Mouse (Mus musculus): Measurements from ENCODE around the gene Camta1. TPM values are rescaled to one million over a fixed set of nuclear protein-coding genes. Genes with fewer than 3 reads are reported as not detected.

Gene Camta1
- total RNA-seq, 2 experiments from 2014 or later, result 40.1 to 77.9 TPM

DNA sequence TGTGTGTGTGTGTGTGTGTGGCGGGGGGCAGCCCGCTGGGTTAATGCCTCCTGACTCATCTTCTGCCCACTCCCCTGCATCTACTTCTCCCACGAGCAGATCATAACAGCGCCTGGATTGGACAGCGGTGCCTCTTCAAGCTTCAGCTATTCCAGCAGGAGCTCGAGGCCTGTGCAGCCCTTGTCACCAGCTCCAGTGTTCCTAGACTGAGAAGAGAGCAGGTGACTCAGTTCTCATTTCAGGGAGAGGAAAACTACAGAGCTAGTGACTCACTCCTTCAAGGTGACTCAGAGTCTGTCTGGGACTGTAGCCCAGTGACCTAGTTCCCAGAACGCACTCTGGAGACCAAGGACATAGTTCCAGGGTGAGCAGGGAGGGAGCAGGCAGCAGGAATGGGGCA, 522.3 kb downstream of the Camta1 start:
- no peak for ATAC-seq (replicated peaks; ENCODE audit: poor library complexity)

DNA sequence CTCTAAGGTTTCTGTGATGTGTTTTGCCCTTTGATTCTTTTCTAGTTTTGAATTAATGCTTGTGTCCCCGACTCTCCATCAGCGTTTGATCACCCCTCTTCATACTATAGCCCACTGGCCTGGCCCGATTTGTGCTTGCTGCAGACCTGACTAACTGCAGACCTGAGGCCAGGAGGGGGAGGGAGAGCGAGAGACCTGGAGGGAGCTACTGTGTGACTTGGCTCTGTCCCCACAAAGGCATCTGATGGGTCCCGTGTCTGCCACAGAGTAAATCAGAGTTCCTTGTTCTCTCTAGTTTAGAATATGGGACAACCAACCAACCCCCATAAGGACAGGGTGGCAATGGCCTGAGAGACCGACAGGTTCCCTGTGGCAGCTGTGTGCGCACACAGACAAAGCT, 522.7 kb downstream of the Camta1 start:
- no peak for ATAC-seq (replicated peaks; ENCODE audit: poor library complexity)

DNA sequence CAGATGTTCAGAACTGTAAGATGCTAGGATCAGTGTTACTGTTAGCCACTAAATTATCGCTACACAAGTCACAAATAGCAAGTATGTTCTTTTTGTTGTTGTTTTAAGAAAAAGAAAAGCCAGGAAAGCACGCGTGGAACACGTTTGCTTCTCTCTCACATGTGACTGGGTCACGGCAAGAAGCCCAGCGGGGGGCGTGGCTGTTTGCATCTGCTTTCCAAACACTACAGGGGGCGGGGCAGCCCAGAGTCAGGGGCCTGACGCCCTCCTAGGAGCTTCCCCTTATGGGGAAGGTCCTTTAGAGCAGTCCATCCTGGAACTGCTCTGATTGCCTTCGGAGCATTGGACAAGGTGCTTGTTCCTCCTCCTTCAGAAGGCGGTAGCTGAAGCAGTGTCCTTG, 524.1 kb downstream of the Camta1 start:
- ATAC-seq (replicated peaks; ENCODE audit: poor library complexity), result no peak

DNA sequence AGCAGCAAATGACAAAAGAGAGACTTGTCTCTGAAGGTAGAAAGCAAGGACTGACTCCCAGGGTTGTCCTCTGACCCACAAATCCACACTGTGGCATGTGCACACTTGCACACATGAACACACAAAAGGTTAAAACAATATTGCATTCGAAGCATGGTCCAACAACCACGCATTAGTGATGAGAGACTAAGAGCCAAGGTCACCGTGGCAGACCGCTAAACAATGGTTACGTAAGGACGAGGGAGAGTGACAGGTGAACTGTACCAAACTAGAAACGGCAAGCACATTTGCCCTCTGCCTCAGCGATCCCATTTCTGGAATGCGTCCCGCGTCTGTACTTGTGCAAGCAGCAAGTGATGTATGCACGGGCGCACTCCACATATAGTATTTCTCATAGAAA, 525.3 kb downstream of the Camta1 start:
- ATAC-seq (replicated peaks; ENCODE audit: poor library complexity), result no peak

DNA sequence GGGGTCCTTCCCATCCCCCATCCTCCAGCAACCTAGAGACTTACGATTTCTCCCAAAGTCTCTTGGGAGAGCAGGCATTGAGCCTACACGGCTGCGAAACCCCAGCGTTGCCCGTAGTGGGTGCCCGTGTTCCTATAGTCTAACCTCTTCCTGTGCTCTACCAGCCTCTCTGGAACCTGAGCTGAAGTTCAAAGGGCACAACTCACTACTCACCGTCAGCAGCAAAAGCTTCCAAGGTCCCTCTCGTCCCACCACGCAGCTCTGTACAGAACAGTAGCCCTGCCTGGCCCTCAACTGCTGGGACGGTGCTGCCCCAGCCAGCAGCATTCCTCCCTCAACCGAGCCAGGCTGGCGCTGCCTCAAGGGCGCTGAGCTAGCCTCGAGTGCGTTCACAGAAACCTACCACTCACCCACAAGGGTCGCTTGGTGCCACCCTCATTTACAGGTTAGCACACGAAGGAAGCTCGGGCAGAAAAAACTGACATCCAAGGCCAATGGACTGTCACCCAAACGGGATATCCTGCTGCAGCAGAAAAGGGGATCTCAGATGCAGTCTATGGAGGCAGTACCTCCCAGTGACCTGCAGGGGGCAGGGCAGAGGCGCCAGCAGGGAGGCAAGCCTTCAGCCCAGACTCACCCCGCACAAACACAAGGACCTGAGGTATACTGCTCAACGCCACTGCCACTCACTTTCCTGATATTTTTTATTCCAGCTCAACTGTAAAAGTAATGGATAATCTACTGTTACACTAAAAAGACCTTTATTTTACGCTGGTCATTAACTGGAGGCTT, 526.5 kb downstream of the Camta1 start:
- ATAC-seq (replicated peaks; ENCODE audit: poor library complexity), result peak; percentile 84

DNA sequence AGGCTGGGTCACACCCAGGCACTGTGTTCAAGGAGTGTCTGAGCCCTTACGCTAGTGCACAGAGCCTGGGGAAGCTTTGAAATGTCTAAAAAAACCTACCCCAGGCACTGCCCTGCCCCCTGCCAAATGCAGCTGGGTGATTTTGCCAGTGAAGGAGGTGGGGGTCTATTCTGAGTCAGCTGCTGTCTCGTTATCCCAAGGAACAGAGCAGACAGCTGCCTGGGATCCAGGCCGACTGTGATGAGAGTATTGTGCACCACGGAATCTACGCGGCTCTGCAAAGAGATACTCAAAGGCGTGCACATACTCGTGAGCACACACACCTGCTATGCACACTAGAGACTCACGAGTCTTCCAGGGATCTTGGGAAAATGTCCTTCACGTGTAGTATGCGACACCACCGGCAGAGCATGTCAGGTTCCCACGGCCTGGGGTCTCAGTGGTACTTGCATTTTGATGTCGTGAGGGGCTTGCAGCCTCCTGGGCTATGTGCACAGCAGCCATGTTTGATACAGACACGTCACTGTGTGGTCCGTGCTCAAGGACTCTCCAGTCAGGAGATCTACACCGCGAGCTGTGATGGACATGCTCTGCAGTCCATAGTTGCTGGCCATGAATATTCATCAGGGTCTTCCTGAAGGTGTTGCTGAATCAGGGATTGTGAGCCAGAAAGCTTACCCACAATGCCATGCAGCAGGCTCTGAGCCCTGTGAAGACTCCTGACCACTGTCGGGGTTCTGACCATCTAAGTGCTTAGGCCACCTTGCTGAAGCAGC, 529.4 kb downstream of the Camta1 start:
- no peak for ATAC-seq (replicated peaks; ENCODE audit: poor library complexity)

DNA sequence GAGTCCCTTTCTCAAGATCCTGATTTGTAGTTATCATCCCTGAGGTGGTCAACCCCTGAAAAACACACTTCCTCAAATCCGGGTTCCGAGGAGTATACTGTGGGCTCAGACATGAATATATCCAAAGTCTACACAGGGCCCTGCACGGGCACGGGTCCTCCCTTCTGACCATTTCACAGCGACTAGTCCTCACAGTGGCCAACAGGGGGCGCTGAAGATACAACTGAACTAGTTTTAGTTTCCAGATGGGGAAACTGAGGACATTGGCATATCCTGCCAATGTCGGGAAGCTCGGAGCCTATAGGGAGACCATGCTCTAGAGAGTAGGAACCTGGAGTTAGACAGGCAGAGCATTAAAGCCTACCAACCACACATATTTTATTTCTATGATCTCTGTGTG, 530.7 kb downstream of the Camta1 start:
- ATAC-seq (replicated peaks; ENCODE audit: poor library complexity), result no peak

DNA sequence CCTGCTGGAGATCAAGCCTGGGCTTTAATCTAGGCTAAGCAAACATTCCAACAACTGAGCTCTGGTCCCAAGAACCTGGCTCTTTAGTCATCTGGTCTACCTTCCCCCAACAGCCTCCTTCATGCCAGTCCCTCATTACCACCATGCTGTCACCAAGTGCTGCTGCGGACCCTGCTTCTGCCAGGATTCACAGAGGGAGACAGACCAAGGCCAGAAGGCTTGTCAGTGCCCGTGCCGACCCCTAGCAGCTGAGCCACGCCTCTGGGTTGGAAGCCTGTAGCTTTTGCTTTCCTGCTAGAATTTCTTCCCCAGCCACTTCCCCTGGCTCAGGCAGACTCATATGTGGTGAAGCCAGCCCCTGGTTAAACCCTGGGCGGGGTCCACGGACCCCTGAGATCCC, 533.6 kb downstream of the Camta1 start:
- no peak for ATAC-seq (replicated peaks; ENCODE audit: poor library complexity)

DNA sequence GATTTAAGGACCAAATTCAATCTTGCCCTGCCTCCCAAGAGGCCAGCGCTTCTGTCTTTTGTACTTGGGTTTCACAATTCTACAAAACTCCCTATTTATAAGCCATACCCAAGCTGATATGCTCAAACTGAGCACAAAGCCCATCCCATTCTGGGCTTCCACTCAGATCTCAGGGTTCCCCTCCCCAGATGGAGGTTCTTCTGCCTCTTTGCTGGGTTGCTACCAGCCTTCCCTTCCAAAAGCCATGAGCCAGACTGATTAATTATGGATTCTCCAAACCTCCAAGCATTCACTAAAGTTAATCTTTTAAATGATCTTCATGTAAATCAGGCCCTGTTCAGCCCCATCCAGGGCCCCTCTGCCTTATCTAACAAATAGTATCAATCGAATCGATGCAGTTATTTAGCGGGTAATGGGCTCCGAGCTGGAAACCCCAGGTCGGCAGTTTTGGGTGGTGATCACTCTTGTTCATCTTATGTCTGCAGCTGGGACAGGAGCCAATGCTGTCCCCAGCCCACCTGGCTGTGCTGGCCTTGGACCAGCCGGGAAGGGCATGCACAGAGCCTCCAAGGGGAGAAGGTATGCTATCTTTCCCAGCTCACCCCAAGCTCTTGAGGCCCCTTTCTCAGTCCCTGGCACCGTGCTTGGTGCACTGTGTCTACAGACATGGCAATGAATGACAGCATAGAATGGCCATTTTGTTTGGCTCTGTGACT, 534.5 kb downstream of the Camta1 start:
- ATAC-seq (replicated peaks; ENCODE audit: poor library complexity), result no peak

DNA sequence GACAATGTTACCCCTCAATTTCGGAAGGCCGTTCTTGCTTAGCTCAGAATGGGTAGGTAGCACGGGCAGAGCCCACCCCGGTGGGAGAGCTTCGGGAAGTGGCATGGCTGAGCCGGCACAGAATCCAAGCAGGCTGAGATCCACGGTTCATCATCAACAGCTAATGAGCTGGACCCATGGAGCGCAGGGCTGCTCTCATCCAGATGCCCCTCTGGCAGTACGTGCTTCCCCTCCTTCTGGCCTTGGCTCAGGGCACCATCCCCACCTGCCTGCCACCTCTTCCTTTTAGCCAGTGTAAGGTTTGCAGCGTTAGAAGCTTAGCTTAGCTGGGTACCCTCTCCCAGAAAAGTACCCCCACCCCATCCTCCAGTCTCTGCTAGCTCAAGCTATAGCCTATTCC, 545.2 kb downstream of the Camta1 start:
- ATAC-seq (replicated peaks; ENCODE audit: poor library complexity), result no peak

DNA sequence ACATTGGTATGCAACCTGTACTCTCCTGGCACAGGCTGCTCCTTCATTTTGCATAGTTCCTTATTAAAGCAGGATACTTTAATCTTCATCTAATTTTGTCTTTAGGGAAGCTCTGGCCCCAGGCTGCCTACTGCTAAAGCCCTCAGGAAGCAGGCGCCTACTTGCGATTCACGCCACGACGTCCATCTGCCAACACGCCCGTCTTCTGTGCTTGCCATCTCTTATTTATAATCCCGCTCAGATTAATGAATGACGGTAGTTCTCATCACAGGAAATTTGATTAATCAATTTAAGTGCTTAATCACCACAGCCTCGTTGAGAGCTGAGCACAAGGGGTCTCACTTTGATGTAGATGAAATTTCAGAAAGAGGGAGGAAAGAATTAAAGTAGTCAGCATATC, 546.0 kb downstream of the Camta1 start:
- ATAC-seq (replicated peaks; ENCODE audit: poor library complexity), result no peak

DNA sequence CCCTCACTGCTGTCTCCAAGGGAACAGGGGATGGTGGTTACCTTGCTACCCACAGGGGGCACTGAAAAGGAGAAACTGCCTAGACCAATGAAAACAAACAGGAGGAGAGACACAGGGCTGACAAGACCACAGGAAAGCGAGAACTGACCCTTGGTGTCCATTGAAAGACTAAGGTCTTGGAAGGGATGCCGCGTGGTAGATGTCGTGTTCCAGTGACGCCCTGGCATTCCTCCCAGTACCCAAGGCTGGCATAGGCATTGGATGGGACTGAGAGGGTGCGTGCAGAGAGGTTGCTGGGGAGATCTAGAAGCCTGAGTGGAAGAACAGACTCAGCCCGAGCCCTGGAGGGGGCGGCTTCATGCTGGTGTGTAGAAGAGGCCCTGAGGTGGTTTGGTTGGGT, 550.9 kb downstream of the Camta1 start:
- ATAC-seq (replicated peaks; ENCODE audit: poor library complexity), result no peak

DNA sequence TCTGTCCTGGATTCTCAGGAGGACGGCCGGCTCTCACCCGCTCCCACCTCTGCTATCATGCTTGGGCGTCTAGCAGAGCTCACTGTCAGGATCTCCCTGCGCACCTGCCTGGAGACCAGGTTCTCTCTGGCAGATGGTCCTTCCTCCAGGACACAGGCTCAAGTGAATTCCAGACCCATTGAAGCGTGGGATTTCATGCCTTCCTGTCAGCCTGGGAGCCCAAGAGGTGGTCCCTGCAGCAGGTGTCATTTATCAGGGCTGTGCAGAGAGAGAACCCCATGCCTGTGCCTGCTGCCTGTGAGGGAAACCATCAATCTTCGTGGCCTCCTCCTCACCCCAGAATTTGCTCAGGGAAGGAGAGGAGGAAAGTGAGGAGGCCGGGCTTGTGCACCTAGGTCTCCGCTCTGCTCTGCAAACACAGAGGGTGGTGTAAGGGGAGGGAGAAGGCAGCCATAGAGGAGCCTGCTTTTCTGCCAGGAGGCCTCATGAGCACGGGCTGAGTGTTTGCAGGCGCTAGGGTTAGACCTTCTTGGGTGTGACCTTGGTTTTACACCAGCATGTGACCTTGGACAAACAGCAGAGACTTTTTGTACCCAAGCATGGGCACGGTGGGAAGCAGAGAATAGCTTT, 551.5 kb downstream of the Camta1 start:
- no peak for ATAC-seq (replicated peaks; ENCODE audit: poor library complexity)

DNA sequence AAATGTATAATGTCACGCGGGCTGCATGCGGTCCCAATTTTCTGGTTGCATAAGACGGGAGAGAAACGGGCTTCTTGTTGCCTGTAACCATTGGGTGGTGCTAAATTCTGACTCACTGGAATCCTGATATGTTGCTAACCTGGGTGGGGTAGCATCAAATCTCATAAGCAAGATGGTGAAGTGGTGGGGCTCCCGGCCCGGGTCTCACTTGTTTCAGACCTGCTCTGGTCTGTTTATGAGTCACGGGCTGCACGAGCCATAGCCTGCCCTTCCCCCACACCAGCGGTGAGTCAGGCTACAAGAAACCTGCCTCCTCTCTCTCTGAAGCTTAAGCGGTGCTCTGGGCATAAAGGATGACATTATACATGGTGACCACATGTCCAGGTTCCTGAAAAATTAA, 554.8 kb downstream of the Camta1 start:
- ATAC-seq (replicated peaks; ENCODE audit: poor library complexity), result no peak

DNA sequence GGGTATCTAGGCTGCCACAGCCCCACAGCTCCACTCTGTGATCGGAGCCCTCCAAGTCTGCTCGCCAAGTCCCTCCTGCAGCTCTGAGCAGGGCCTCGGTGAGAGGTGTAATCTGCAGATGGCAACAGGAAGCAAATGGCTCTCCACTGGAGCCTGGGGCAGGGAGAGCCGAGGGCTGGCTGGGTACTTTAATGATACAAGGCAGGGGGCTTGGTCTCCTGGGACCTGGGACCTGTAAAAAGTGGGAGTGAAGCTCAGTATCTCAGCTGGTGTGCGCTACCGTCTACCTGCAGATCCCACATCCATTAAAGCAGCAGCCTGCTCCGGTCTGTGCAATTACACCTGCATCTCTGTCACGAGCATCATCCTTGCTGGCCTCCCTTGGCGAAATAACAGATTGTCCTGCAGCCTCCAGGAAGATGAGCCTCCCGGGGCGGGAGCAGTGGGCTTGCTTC, 555.3 kb downstream of the Camta1 start:
- ATAC-seq (replicated peaks; ENCODE audit: poor library complexity), result no peak

DNA sequence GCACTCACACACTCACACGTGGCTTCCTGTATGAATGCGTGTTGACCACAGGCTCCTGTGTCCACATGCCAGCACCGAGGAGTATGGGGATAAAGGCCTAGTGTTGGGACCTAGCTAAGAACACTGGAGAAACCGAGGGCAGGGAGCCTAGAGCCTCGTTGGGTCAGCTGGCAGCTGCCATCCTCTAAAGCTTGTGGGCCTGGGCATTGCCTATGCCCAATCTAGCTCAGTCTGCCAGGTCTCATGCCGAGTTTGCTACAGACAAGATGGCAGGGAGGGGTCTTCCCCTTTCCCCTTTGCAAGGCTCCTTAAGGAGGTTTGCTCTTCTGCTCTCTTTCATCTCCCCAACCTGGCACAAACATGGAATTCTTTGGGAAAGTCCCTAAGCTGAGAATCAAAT, 555.9 kb downstream of the Camta1 start:
- no peak for ATAC-seq (replicated peaks; ENCODE audit: poor library complexity)

DNA sequence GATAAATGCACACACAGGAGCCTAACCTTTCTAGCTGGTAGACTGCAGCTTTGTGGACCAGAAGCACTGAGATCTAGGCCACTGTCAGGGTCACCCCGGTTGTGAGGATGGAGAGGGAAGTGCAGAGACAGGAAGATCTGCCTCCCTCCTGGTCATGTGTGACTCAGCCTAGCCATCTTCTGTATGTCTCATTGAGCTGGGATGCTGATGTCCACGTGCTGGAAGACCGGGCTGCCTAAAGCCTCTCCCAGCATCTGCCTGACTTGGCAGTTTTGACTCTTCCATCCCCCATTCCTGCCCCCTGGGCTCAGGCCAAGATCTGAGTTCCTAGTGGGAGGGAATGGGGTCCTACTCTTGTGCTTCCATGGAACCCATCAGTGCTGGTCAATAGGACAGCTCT, 557.7 kb downstream of the Camta1 start:
- ATAC-seq (replicated peaks; ENCODE audit: poor library complexity), result no peak

DNA sequence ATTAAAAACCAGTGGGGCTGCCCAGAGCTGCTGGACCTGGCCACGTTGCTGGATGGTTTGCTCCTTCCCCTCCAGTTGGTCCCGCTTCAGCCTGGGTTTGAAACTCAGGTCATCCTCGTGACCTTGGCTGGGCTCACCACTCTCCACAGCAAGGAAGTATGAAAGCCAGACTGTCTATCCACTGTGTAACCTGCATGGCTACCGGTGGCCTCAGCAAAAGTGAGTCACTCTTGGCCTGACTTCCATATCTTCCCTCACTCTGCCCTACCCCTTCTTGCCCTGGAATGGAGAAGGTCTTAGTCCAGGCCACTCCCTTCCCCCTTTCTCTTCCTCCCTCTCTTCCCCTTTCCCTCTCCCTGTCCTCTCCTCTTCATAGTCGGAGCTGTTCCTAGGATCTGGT, 558.2 kb downstream of the Camta1 start:
- no peak for ATAC-seq (replicated peaks; ENCODE audit: poor library complexity)

DNA sequence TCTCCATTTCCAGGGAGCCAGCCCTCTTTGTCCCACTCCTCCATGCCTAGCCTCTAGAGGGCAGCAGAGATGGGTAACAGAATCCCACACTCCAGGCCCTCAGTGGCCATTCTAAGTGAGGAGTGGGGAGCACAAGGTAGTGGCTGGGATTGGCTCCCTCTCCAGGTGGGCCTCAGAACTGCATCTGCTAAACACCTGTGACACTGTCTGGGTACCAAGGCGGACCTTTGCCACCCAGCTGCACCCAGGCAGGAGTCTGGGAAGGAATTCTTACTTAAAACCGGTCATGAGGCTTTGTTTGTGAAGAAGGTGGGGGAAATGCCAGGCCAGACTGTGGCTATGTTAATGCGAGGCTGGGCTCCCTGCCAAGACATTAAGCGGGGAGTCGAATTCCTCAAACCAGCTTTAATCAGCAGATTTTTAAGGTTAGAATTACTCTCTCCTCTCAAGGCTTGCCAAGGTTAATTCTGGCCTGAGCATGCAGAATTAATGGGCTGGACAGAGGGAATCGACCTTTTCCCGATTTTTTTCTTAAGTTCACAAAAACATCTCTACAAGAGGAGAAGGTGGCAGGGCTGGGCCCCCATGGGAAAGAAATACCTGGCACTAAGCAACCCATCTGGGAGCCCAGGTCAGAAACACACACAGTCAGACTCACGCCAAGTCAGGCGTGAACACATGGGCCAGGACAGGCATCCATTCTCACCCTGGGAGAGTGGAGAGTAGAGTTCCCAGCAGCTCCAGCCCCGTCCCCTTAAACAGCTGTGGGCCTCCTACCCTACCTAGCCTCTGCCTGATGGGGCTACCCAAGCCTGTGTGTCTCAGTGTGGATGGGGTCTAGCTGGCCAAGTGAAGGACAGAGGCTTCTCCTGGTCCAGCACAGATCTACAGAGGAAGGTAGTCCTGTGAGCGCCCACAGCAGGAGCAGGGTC, 559.2 kb downstream of the Camta1 start:
- ATAC-seq (replicated peaks; ENCODE audit: poor library complexity), result peak; percentile 70

DNA sequence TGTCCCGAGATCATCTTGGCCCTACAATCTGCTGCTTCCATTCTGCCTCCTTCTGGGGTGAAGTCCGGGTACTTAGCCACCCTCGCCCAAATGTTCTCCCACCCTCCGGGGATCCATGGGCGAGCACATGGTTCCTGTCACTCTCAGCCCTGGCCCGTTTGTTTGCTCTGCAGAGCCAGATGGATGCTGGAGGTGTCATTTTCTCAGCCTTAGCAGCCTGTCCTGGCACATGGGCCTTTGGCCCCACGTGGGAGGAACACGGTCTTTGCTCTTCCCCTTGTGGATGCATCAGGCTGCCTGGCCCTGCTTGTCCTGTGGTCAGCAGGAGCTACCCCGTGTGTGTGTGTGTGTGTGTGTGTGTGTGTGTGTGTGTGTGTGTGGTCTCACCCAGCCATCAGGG, 560.3 kb downstream of the Camta1 start:
- no peak for ATAC-seq (replicated peaks; ENCODE audit: poor library complexity)

Data from megakaryocyte progenitor cell, adult 5-6 weeks (primary cell).